Mouse (Mus musculus): ENCODE measurements around the gene Cdc34. TPM values are rescaled to one million over a fixed set of nuclear protein-coding genes. Genes with fewer than 3 reads are reported as not detected.

Gene Cdc34
- total and polyA plus RNA-seq, 2 experiments from 2014 or later = 120 to 183 TPM

DNA sequence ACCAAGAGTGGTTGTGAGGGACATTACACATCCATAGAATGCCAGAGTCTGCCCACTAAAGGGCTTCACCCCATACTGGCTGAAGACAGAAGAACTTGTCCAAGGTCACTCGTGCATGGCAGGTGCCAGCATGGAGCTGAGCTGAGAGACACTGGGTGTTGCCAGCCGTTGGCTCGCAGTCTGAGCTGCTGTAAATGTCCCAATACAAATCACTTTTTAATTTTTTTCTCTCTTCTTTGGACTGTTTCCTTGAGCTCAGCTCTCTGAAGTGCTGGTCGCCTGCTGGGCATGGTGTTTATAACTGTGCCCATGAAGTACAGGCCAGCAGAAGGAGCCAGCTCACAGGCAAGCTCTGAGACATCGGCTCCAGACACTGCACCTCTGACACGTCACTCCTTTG lies 41.1 kb downstream of the Cdc34 start:
- no peak overlapping the region for H3K27ac ChIP-seq (ENCODE audit: low read depth)
- no peak for TF ChIP-seq EP300 (IDR thresholded peaks at IDR 0.05; ENCODE audit: low read depth)
- TF ChIP-seq CTCF (IDR thresholded peaks at IDR 0.05; ENCODE audit: low read depth) = no peak
- H3K9me3 ChIP-seq (replicated peaks; ENCODE audit: control insufficient read depth, low read length) = no peaks in the 10 kb centered on the region
- H3K9ac ChIP-seq (replicated peaks; ENCODE audit: low read depth, low read length) = no peak overlapping the region
- H3K27me3 ChIP-seq (ENCODE audit: control insufficient read depth, insufficient read depth, low read length) = peaks cover 17% of the 10 kb centered on the region; the same call in 1 of the 2 replicates
- ATAC-seq (ENCODE audit: insufficient read depth, low read depth) = no peak
- 55% methylated on average over 6 of the region's 6 CpGs for WGBS
- no peak overlapping the region for H3K4me2 ChIP-seq (ENCODE audit: low read depth, low read length)
- peaks cover 12% of the 10 kb centered on the region; the same call in 1 of the 2 replicates for H3K4me1 ChIP-seq (ENCODE audit: control insufficient read depth, insufficient read depth)
- no peak for DNase-seq (ENCODE audit: low spot score)
- no peak overlapping the region for H3K4me3 ChIP-seq (ENCODE audit: low read depth, low read length)
- no peaks in the 10 kb centered on the region for H3K36me3 ChIP-seq (replicated peaks; ENCODE audit: control insufficient read depth, insufficient read depth, low read length)

DNA sequence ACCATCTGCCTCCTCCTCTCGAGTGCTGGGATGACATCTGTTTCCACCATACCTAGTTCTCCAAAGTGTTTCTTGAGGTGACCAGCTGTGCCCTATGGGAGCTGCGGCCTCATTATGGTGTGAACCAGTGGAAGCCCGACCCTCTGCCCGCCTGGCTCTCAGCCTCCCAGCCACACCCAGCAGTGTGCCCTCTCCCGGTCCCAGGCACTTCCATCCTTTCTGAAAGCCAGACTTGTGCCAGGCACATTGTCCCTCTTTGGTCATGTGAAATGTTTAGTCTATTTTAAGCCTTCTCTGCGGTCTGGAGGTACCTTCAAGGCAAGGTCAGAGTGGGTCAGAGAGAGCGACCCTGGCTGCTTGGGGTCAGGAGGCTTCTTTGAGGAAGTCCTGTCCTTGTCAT lies 41.7 kb downstream of the Cdc34 start:
- Histone ChIP-seq H3K4me2 (ENCODE audit: low read depth, low read length) (no peak overlapping the region), H3K9ac (replicated peaks; ENCODE audit: low read depth, low read length) (no peak overlapping the region), H3K36me3 (replicated peaks; ENCODE audit: control insufficient read depth, insufficient read depth, low read length) (no peaks in the 10 kb centered on the region), H3K4me3 (ENCODE audit: low read depth, low read length) (no peak overlapping the region), H3K4me1 (ENCODE audit: control insufficient read depth, insufficient read depth) (peaks cover 12% of the 10 kb centered on the region; the same call in 1 of the 2 replicates), H3K27ac (ENCODE audit: low read depth) (no peak overlapping the region), H3K9me3 (replicated peaks; ENCODE audit: control insufficient read depth, low read length) (no peaks in the 10 kb centered on the region), H3K27me3 (ENCODE audit: control insufficient read depth, insufficient read depth, low read length) (peaks cover 10% of the 10 kb centered on the region; the same call in 1 of the 2 replicates)
- 48% methylated on average over 7 of the region's 7 CpGs for WGBS
- DNase-seq (ENCODE audit: low spot score) (no peak), ATAC-seq (ENCODE audit: insufficient read depth, low read depth) (peak; percentile 69)
- no peak for TF ChIP-seq CTCF (IDR thresholded peaks at IDR 0.05; ENCODE audit: low read depth)
- TF ChIP-seq EP300 (IDR thresholded peaks at IDR 0.05; ENCODE audit: low read depth) = no peak

DNA sequence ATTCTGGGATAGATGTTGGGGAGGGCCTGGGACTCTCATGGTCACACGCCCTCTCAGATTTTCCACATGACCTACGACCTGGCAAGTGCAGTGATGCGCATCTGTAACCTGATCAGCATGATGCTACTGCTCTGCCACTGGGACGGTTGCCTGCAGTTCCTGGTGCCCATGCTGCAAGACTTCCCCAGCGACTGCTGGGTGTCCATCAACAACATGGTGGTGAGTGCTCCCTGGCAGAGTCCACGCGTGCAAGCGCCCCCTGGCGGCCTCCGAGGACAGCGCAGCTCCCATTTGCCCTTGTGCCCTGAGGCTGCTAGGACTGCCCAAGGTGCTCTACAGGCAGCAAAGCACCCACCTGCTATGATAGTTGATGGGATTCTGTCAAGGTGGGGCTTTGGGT lies 44.1 kb downstream of the Cdc34 start:
- Histone ChIP-seq H3K9ac (replicated peaks; ENCODE audit: low read depth, low read length) (no peak overlapping the region), H3K4me2 (ENCODE audit: low read depth, low read length) (no peak overlapping the region), H3K4me1 (ENCODE audit: control insufficient read depth, insufficient read depth) (peaks cover 18% of the 10 kb centered on the region), H3K27ac (ENCODE audit: low read depth) (no peak overlapping the region), H3K4me3 (ENCODE audit: low read depth, low read length) (no peak overlapping the region), H3K27me3 (ENCODE audit: control insufficient read depth, insufficient read depth, low read length) (no peaks in the 10 kb centered on the region), H3K9me3 (replicated peaks; ENCODE audit: control insufficient read depth, low read length) (no peaks in the 10 kb centered on the region), H3K36me3 (replicated peaks; ENCODE audit: control insufficient read depth, insufficient read depth, low read length) (no peaks in the 10 kb centered on the region)
- TF ChIP-seq EP300 (IDR thresholded peaks at IDR 0.05; ENCODE audit: low read depth) (no peak), CTCF (IDR thresholded peaks at IDR 0.05; ENCODE audit: low read depth) (peak; percentile 44)
- DNase-seq (ENCODE audit: low spot score) = no peak
- WGBS = 41% methylated on average over 11 of the region's 11 CpGs
- ATAC-seq (ENCODE audit: insufficient read depth, low read depth) = no peak

DNA sequence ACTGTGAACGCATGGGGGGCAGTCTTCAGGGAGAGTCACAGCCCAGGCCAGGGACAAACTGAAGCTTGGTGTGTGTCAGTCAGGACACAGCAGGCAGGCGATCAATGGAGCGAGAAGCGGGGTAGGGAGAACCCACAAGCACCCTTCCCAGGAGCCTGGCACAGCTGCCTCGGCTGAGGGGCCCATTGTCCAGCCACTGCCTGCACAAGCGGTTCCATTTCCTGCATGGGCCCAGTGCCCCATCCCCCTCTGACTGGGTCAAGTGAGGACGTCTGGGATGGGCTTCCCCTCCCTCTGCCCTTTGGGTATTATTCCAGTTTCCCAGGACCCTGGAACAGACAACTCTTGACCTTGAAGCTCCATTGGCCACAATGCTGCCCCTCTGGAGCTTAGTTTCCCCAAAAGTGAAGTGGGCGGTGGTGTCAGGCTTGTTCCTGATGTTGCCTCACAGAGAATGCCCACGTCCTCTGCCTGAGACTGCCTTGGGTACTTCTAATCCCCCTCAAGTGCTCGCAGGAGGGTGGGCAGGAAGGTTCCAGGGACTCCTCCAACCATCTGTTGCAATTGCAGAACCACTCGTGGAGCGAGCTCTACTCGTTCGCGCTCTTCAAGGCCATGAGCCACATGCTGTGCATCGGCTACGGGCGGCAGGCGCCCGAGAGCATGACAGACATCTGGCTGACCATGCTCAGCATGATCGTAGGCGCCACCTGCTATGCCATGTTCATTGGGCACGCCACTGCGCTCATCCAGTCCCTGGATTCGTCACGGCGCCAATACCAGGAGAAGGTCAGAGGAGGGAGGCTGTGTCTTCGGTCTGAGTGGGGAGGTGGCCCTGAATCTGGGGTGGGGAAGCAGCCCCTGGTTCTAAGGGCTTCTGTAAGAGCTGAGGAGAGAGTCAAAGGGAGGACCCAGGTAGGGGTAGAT lies 46.6 kb downstream of the Cdc34 start:
- Histone ChIP-seq H3K27ac (ENCODE audit: low read depth) (no peak overlapping the region), H3K27me3 (ENCODE audit: control insufficient read depth, insufficient read depth, low read length) (no peaks in the 10 kb centered on the region), H3K36me3 (replicated peaks; ENCODE audit: control insufficient read depth, insufficient read depth, low read length) (0 out of 2 replicates have a peak, but pooled peaks cover 3% of the 10 kb centered on the region), H3K9me3 (replicated peaks; ENCODE audit: control insufficient read depth, low read length) (no peaks in the 10 kb centered on the region), H3K4me1 (ENCODE audit: control insufficient read depth, insufficient read depth) (peaks cover 12% of the 10 kb centered on the region), H3K4me3 (ENCODE audit: low read depth, low read length) (no peak overlapping the region), H3K4me2 (ENCODE audit: low read depth, low read length) (no peak overlapping the region), H3K9ac (replicated peaks; ENCODE audit: low read depth, low read length) (no peak overlapping the region)
- no peak for ATAC-seq (ENCODE audit: insufficient read depth, low read depth)
- DNase-seq (ENCODE audit: low spot score) = no peak
- TF ChIP-seq EP300 (IDR thresholded peaks at IDR 0.05; ENCODE audit: low read depth) (no peak), CTCF (IDR thresholded peaks at IDR 0.05; ENCODE audit: low read depth) (no peak)
- 64% methylated on average over 28 of the region's 28 CpGs for WGBS

DNA sequence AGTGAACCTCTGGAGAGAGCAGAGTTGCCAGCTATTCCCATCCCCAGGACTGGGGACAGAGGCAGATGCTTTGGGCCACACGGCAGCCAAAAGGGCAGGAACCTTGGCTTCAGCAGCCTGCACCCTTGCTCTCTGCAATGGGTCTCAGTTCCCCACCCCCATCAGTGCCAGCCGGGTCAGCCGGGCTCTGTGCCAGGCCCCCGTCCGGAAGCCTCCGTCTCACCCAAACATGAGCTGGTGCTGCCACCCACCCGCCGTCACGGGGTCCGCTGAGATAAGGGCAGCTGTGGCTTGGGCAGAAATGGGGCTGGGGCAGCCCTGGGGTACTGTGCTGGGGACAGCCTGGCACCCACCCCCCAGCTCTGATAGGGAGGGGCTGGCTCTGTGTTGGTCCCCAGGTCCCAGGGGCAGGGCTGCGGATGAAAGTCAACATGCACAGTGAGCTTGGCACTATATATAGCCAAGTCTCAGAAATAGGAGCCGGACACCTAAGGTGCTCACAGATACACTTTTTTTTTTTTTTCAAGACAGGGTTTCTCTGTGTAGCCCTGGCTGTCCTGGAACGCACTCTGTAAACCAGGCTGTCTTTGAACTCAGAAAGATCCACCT lies 47.5 kb downstream of the Cdc34 start:
- H3K36me3 ChIP-seq (replicated peaks; ENCODE audit: control insufficient read depth, insufficient read depth, low read length) = peaks cover 10% of the 10 kb centered on the region; the same call in 1 of the 2 replicates
- ATAC-seq (ENCODE audit: insufficient read depth, low read depth) (peak; percentile 42), DNase-seq (ENCODE audit: low spot score) (no peak)
- peaks cover 6% of the 10 kb centered on the region; the same call in 1 of the 2 replicates for H3K4me1 ChIP-seq (ENCODE audit: control insufficient read depth, insufficient read depth)
- no peak overlapping the region for H3K9ac ChIP-seq (replicated peaks; ENCODE audit: low read depth, low read length)
- WGBS = 49% methylated on average over 13 of the region's 13 CpGs
- H3K4me2 ChIP-seq (ENCODE audit: low read depth, low read length) = peak overlapping the region; percentile 49
- no peak overlapping the region for H3K27ac ChIP-seq (ENCODE audit: low read depth)
- no peaks in the 10 kb centered on the region for H3K9me3 ChIP-seq (replicated peaks; ENCODE audit: control insufficient read depth, low read length)
- H3K27me3 ChIP-seq (ENCODE audit: control insufficient read depth, insufficient read depth, low read length) = no peaks in the 10 kb centered on the region
- H3K4me3 ChIP-seq (ENCODE audit: low read depth, low read length) = no peak overlapping the region
- TF ChIP-seq EP300 (IDR thresholded peaks at IDR 0.05; ENCODE audit: low read depth) = no peak
- TF ChIP-seq CTCF (IDR thresholded peaks at IDR 0.05; ENCODE audit: low read depth) = no peak
